Mouse (Mus musculus): ENCODE measurements around the gene Gm11127. TPM values are rescaled to one million over a fixed set of nuclear protein-coding genes. Genes with fewer than 3 reads are reported as not detected.
A peak's percentile ranks its signal among the peaks of the same experiment; 100 is the strongest.
"Not testable (repeated sequence)": the region's sequence is repeated elsewhere in the genome, so short reads cannot be mapped to it uniquely, and the experiment has no call there.

The Gm11127 gene
- 0.13 TPM in 1 of 2 replicates, not detected in the other for polyA plus RNA-seq (2015; fragmentation: Nextera tagmentation; extraction: Ambion mirVana)

DNA sequence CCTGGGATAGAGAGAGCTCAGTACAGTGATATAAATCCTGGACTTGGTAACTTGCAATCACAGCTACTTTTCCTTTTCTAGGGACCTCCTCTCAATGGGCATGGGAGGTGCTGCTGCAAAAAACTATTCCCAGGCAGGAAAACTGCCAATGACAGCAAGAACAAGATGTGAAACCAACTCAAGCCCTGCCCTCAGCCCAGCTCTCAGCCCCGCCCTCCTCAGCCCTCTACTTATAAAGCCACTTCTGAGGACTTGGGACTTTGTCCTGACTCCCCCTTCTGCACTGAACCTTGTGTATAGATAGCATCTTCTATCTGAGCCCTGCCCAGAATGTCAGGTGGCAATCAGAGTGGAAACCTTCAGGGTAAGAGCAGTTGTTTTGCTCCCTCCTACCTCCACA, at the start of gene Gm11127:
Gene Gm11127 (minus strand): TSS at position 10 of the 400 bp plus-strand sequence.
- H3K9ac ChIP-seq; H3K27ac ChIP-seq; H3K4me2 ChIP-seq; H3K4me1 ChIP-seq (replicated peaks); H3K9me3 ChIP-seq (replicated peaks); H3K27me3 ChIP-seq; ATAC-seq (replicated peaks; ENCODE audit: insufficient number of reproducible peaks, insufficient read depth, low FRiP score, low read depth); H3K4me3 ChIP-seq; H3K36me3 ChIP-seq: not testable (repeated sequence)
- 45% methylated on average over 1 of the region's 1 CpGs for WGBS

DNA sequence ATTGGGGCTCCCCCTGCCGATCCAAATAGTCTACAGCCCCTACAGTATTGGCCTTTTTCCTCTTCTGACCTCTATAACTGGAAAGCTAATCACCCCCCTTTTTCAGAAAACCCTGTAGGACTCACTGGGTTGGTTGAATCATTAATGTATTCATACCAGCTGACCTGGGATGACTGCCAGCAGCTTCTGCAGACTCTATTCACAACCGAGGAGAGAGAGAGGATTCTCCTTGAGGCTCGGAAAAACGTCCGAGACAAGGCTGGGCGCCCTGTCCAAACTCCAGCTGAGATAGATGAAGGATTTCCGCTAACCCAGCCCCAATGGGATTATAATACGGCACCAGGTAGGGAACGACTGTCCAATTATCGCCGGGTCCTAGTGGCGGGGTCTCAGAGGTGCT, 43.9 kb upstream of the Gm11127 start:
- WGBS: 81% methylated on average over 12 of the region's 12 CpGs
- H3K9me3 ChIP-seq (replicated peaks); ATAC-seq (replicated peaks; ENCODE audit: insufficient number of reproducible peaks, insufficient read depth, low FRiP score, low read depth): not testable (repeated sequence)

GRCm38 (mm10) chr17:36099603-36100002, 41.4 kb upstream of the Gm11127 start:
- WGBS: 64% methylated on average over 2 of the region's 2 CpGs
- H3K9ac ChIP-seq; H3K4me2 ChIP-seq; H3K9me3 ChIP-seq (replicated peaks); H3K27ac ChIP-seq; H3K4me3 ChIP-seq; H3K36me3 ChIP-seq; ATAC-seq (replicated peaks; ENCODE audit: insufficient number of reproducible peaks, insufficient read depth, low FRiP score, low read depth); H3K4me1 ChIP-seq (replicated peaks): not testable (repeated sequence)
- peaks cover 11% of the 10 kb centered on the region for H3K27me3 ChIP-seq

More for the DNA sequence above, 43.9 kb upstream of the Gm11127 start:
- H3K27me3 ChIP-seq; H3K4me3 ChIP-seq; H3K27ac ChIP-seq; H3K4me2 ChIP-seq; H3K9ac ChIP-seq; H3K36me3 ChIP-seq; H3K4me1 ChIP-seq (replicated peaks): not testable (repeated sequence)

DNA sequence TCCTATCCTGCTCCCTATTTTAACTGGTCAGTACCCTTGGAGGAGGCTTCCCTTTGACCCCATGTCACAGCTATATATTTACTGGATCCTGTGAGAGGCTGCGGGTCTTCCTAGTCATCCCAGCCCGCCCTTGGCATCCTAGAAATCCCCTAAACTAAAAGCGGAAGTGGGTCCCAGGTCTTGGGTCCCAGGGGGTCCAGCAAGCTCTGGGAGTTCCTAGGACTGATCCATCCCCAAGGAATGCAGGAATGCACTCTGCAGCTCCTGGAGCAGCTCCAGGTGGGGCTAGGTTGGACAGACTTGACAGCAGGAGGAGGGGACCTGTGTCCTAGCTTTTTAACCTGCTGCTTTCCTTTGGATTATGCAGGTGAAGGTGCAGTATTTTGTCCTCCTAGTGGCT, 35.8 kb upstream of the Gm11127 start:
- H3K36me3 ChIP-seq: no peaks in the 10 kb centered on the region
- no peak overlapping the region for H3K27ac ChIP-seq
- no peaks in the 10 kb centered on the region for H3K9me3 ChIP-seq (replicated peaks)
- H3K4me1 ChIP-seq (replicated peaks): no peaks in the 10 kb centered on the region
- H3K4me2 ChIP-seq: no peak overlapping the region
- 12% methylated on average over 3 of the region's 3 CpGs for WGBS
- no peak overlapping the region for H3K4me3 ChIP-seq
- no peak for ATAC-seq (replicated peaks; ENCODE audit: insufficient number of reproducible peaks, insufficient read depth, low FRiP score, low read depth)
- H3K27me3 ChIP-seq: peaks cover 17% of the 10 kb centered on the region
- no peak overlapping the region for H3K9ac ChIP-seq

DNA sequence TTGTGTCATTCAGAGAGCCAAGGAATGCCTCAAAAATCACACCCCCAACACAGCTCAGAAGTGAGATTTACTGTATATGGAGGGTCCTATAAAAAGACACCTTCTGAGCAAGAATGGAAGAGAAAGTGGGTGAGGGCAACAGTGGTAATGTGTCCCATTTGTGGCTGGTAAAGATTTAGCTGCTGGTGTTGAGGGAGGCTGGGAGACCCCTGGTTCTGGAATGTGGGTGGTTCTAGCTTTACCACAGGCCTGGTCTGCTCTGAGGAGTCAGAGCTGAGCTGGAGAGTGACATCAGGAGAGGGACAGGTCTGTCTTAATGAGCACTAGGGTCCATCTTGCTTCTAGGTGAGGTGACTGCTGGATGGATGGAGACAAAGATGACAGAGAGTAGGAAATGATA, 34.3 kb upstream of the Gm11127 start:
- not testable (repeated sequence) for ATAC-seq (replicated peaks; ENCODE audit: insufficient number of reproducible peaks, insufficient read depth, low FRiP score, low read depth); H3K4me1 ChIP-seq (replicated peaks); H3K9me3 ChIP-seq (replicated peaks); H3K9ac ChIP-seq; H3K4me3 ChIP-seq; H3K27ac ChIP-seq; H3K4me2 ChIP-seq; H3K36me3 ChIP-seq
- peaks cover 17% of the 10 kb centered on the region for H3K27me3 ChIP-seq

GRCm38 (mm10) chr17:36091933-36092332, 33.8 kb upstream of the Gm11127 start:
- H3K4me3 ChIP-seq; H3K4me2 ChIP-seq; H3K9ac ChIP-seq; H3K27ac ChIP-seq; H3K4me1 ChIP-seq (replicated peaks); H3K9me3 ChIP-seq (replicated peaks); H3K36me3 ChIP-seq; ATAC-seq (replicated peaks; ENCODE audit: insufficient number of reproducible peaks, insufficient read depth, low FRiP score, low read depth): not testable (repeated sequence)
- no CpG with 5 or more reads among the region's 2 CpGs for WGBS
- H3K27me3 ChIP-seq: peaks cover 17% of the 10 kb centered on the region

GRCm38 (mm10) chr17:36085976-36086375, 27.8 kb upstream of the Gm11127 start:
- H3K4me2 ChIP-seq; H3K27ac ChIP-seq; H3K9ac ChIP-seq; ATAC-seq (replicated peaks; ENCODE audit: insufficient number of reproducible peaks, insufficient read depth, low FRiP score, low read depth); H3K36me3 ChIP-seq; H3K9me3 ChIP-seq (replicated peaks); H3K4me3 ChIP-seq: not testable (repeated sequence)
- 57% methylated on average over 1 of the region's 1 CpGs for WGBS
- H3K4me1 ChIP-seq (replicated peaks): peaks cover 12% of the 10 kb centered on the region
- H3K27me3 ChIP-seq: peaks cover 49% of the 10 kb centered on the region

- H3K4me1 ChIP-seq (replicated peaks): peaks cover 12% of the 10 kb centered on the region
- H3K4me2 ChIP-seq: peak overlapping the region; percentile 82
- no peaks in the 10 kb centered on the region for H3K36me3 ChIP-seq
- H3K9ac ChIP-seq: no peak overlapping the region
- peaks cover 54% of the 10 kb centered on the region for H3K27me3 ChIP-seq
- no peak overlapping the region for H3K27ac ChIP-seq
- H3K4me3 ChIP-seq: peak overlapping the region; percentile 51
- under 1% methylated on average over 40 of the region's 42 CpGs for WGBS
- H3K9me3 ChIP-seq (replicated peaks): no peaks in the 10 kb centered on the region
- ATAC-seq (replicated peaks; ENCODE audit: insufficient number of reproducible peaks, insufficient read depth, low FRiP score, low read depth): peak; percentile 47; the same call in 1 of the 2 replicates
Observed at GRCm38 (mm10) chr17:36083870-36084451, 25.8 kb upstream of the Gm11127 start.

- Histone ChIP-seq H3K9me3 (replicated peaks) (no peaks in the 10 kb centered on the region), H3K36me3 (no peaks in the 10 kb centered on the region), H3K4me1 (replicated peaks) (peaks cover 12% of the 10 kb centered on the region), H3K4me3 (peak overlapping the region; percentile 51), H3K27ac (no peak overlapping the region), H3K4me2 (peak overlapping the region; percentile 82), H3K9ac (no peak overlapping the region), H3K27me3 (peaks cover 54% of the 10 kb centered on the region)
- under 1% methylated on average over 46 of the region's 46 CpGs for WGBS
- ATAC-seq (replicated peaks; ENCODE audit: insufficient number of reproducible peaks, insufficient read depth, low FRiP score, low read depth): peak; percentile 47; the same call in 1 of the 2 replicates
Observed at GRCm38 (mm10) chr17:36083266-36083869, 25.2 kb upstream of the Gm11127 start.

DNA sequence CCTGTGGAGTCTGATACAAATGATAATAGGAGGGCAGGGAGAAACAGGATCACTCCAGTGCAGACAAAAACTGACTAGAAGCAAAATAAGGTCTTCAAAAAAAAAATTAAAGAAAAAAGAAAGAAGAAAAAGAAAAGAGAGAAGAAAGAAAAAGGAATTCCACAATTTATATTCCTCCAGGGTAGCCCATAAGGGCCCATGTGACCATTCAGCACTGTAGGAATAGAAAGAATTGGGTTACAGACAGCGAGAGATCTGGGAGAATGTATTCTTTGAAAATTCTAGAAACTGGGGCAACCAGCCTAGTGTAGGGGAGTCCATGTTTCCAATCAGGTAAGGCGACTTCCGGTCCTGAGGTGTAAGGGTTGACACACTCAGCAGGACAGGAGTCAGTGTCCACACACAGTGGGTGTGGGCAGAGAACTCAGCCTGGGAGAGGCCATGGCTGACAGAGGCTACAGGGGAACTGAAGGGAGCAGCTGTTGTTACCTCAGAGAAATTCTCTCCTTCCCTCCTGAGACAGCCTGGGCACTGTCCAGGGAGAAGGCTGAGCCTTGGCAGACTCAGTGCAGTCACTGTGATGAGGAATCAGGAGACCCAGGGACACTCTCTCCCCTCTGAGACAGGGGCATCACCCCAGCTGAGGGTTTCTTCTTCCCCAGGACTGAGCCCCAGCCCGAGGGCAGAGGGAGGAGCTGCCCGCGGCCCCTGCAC, 24.5 kb upstream of the Gm11127 start:
- ATAC-seq (replicated peaks; ENCODE audit: insufficient number of reproducible peaks, insufficient read depth, low FRiP score, low read depth); H3K9ac ChIP-seq; H3K9me3 ChIP-seq (replicated peaks); H3K27ac ChIP-seq; H3K36me3 ChIP-seq: not testable (repeated sequence)
- H3K4me3 ChIP-seq: peak overlapping the region; percentile 51
- H3K4me1 ChIP-seq (replicated peaks): peaks cover 12% of the 10 kb centered on the region
- H3K27me3 ChIP-seq: peaks cover 58% of the 10 kb centered on the region
- H3K4me2 ChIP-seq: peak overlapping the region; percentile 82
- 24% methylated on average over 6 of the region's 6 CpGs for WGBS

GRCm38 (mm10) chr17:36081901-36082300, 23.7 kb upstream of the Gm11127 start:
- H3K9ac ChIP-seq; H3K4me2 ChIP-seq; H3K27ac ChIP-seq; H3K9me3 ChIP-seq (replicated peaks); ATAC-seq (replicated peaks; ENCODE audit: insufficient number of reproducible peaks, insufficient read depth, low FRiP score, low read depth); H3K36me3 ChIP-seq; H3K4me3 ChIP-seq: not testable (repeated sequence)
- H3K27me3 ChIP-seq: peaks cover 58% of the 10 kb centered on the region
- H3K4me1 ChIP-seq (replicated peaks): peaks cover 12% of the 10 kb centered on the region

All from heart, embryonic 15.5 days (tissue).